Mouse (Mus musculus) myocyte (in vitro differentiated cells): ENCODE data around the gene Madd. TPM values are rescaled to one million over a fixed set of nuclear protein-coding genes. Genes with fewer than 3 reads are reported as not detected.
A peak's percentile ranks its signal among the peaks of the same experiment; 100 is the strongest.

Experiments
- H3K27me3 ChIP-seq: one replicate; pipeline ENCODE4 v1.6.1; 2011; ENCODE audit not compliant: control insufficient read depth, insufficient read depth, insufficient read length
- H3K36me3 ChIP-seq: one replicate; pipeline ENCODE4 v1.6.1; 2011; ENCODE audit not compliant: control insufficient read depth, insufficient read depth
- H3K4me2 ChIP-seq: one replicate; pipeline ENCODE4 v1.6.1; 2011; ENCODE audit warnings: low read depth, control low read depth
- H3K4me3 ChIP-seq: one replicate; pipeline ENCODE4 v1.5.1; 2011; ENCODE audit warnings: mild to moderate bottlenecking, control low read depth, moderate library complexity
- H3K79me2 ChIP-seq: one replicate; pipeline ENCODE4 v1.6.1; 2011; ENCODE audit not compliant: control insufficient read depth, insufficient read depth
- H3ac ChIP-seq: one replicate; pipeline ENCODE4 v1.6.1; 2011; ENCODE audit not compliant: control insufficient read depth, insufficient read length
- CEBPB ChIP-seq: IDR thresholded peaks from 2 replicates; pipeline ENCODE4 v1.6.1; 2011; ENCODE audit warnings: mild to moderate bottlenecking, moderate library complexity; ENCODE audit not compliant: poor library complexity, insufficient read depth, severe bottlenecking
- E2F4 ChIP-seq: IDR thresholded peaks from one replicate; pipeline ENCODE4 v1.6.1; 2011; ENCODE audit warnings: mild to moderate bottlenecking, control low read depth, moderate library complexity; ENCODE audit not compliant: insufficient read depth
- MAX ChIP-seq: IDR thresholded peaks from one replicate; pipeline ENCODE4 v1.6.1; 2011; ENCODE audit warnings: low read depth, mild to moderate bottlenecking, control low read depth
- MYOD1 ChIP-seq, 3 experiments: IDR thresholded peaks; one replicate each; pipeline ENCODE4 v1.6.1; 2011; ENCODE audit warnings: control low read depth in 2 of 3, low read depth in 2 of 3, mild to moderate bottlenecking in 2 of 3, moderate library complexity in 1 of 3; ENCODE audit not compliant: insufficient read length in 2 of 3, control insufficient read depth in 1 of 3
- MYOG ChIP-seq, 3 experiments: IDR thresholded peaks; one replicate each; pipeline ENCODE4 v1.6.1; 2011; ENCODE audit warnings: control low read depth in 2 of 3, low read depth in 2 of 3, mild to moderate bottlenecking in 2 of 3; ENCODE audit not compliant: insufficient read length in 2 of 3, control insufficient read depth in 1 of 3, insufficient read depth in 1 of 3
- POLR2A ChIP-seq: IDR thresholded peaks from one replicate; pipeline ENCODE4 v1.6.1; 2011; ENCODE audit warnings: low read depth, mild to moderate bottlenecking, control low read depth, moderate library complexity; ENCODE audit not compliant: insufficient read length
- POLR2AphosphoS2 ChIP-seq: IDR thresholded peaks from one replicate; pipeline ENCODE4 v1.6.1; 2011; ENCODE audit warnings: low read depth, control low read depth; ENCODE audit not compliant: insufficient read length
- REST ChIP-seq: IDR thresholded peaks from one replicate; pipeline ENCODE4 v1.6.1; 2011; ENCODE audit warnings: mild to moderate bottlenecking, control low read depth, moderate library complexity; ENCODE audit not compliant: insufficient read depth, insufficient read length
- SRF ChIP-seq: IDR thresholded peaks from one replicate; pipeline ENCODE4 v1.6.1; 2011; ENCODE audit warnings: low read depth; ENCODE audit not compliant: control insufficient read depth, insufficient read length
- TCF12 ChIP-seq: IDR thresholded peaks from one replicate; pipeline ENCODE4 v1.6.1; 2011; ENCODE audit warnings: mild to moderate bottlenecking, control low read depth; ENCODE audit not compliant: poor library complexity, insufficient read depth, severe bottlenecking
- TCF3 ChIP-seq: IDR thresholded peaks from one replicate; pipeline ENCODE4 v1.6.1; 2011; ENCODE audit warnings: low read depth, control low read depth; ENCODE audit not compliant: insufficient read length
- USF1 ChIP-seq: IDR thresholded peaks from one replicate; pipeline ENCODE4 v1.6.1; 2011; ENCODE audit warnings: low read depth, mild to moderate bottlenecking, control low read depth, moderate library complexity
- polyA plus RNA-seq: library from polyadenylated mRNA; unstranded; fragments of >200 nt; fragmentation: generic; extraction: Trizol; gene quantifications from one replicate; pipeline ENCODE4 v1.2.1, GENCODE M21; 2012; ENCODE audit warnings: missing spikeins

Madd gene
- polyA plus RNA-seq, 1 experiment: 10.2 TPM

- TF ChIP-seq USF1 (no peak), TCF3 (no peak), SRF (no peak), E2F4 (no peak), TCF12 (no peak), POLR2AphosphoS2 (no peak), REST (no peak)
Measured at GRCm38 (mm10) chr2:91176234-91176633, 7.4 kb downstream of the Madd start.

GRCm38 (mm10) chr2:91175490-91175889 lies 8.1 kb downstream of the Madd start:
- no peak overlapping the region for H3K4me3 ChIP-seq
- H3K36me3 ChIP-seq: no peaks in the 10 kb centered on the region
- no peak for TF ChIP-seq REST
- no peaks in the 10 kb centered on the region for H3K79me2 ChIP-seq
- H3K27me3 ChIP-seq: no peaks in the 10 kb centered on the region
- no peak overlapping the region for H3K4me2 ChIP-seq
- H3ac ChIP-seq: no peak overlapping the region

More at GRCm38 (mm10) chr2:91176234-91176633, 7.4 kb downstream of the Madd start:
- H3K79me2 ChIP-seq: no peaks in the 10 kb centered on the region
- no peak overlapping the region for H3ac ChIP-seq
- no peaks in the 10 kb centered on the region for H3K27me3 ChIP-seq
- no peak overlapping the region for H3K4me2 ChIP-seq
- H3K36me3 ChIP-seq: no peaks in the 10 kb centered on the region
- no peak overlapping the region for H3K4me3 ChIP-seq

- Histone ChIP-seq H3K36me3 (peaks cover 16% of the 10 kb centered on the region), H3K27me3 (no peaks in the 10 kb centered on the region), H3K4me2 (no peak overlapping the region), H3K79me2 (no peaks in the 10 kb centered on the region), H3K4me3 (no peak overlapping the region), H3ac (no peak overlapping the region)
- TF ChIP-seq MYOD1 (IDR thresholded peaks at IDR 0.05; ENCODE audit: control insufficient read depth in 1 of 3, insufficient read length in 2 of 3, low read depth in 2 of 3) (no peak), TCF12 (no peak), MYOG (IDR thresholded peaks at IDR 0.05; ENCODE audit: control insufficient read depth in 1 of 3, insufficient read depth in 1 of 3, insufficient read length in 2 of 3, low read depth in 2 of 3) (no peak), SRF (no peak), USF1 (no peak), MAX (no peak), E2F4 (no peak), CEBPB (no peak), POLR2A (no peak), TCF3 (no peak), POLR2AphosphoS2 (no peak), REST (no peak)
Measured at GRCm38 (mm10) chr2:91169587-91170322, 13.9 kb downstream of the Madd start.

GRCm38 (mm10) chr2:91167629-91168028 lies 16.0 kb downstream of the Madd start:
- TF ChIP-seq CEBPB (0 out of 2 replicates have a peak, but pooled peaks have one; percentile 34), TCF12 (no peak)
- H3ac ChIP-seq: no peak overlapping the region
- H3K36me3 ChIP-seq: peaks cover 22% of the 10 kb centered on the region
- H3K4me2 ChIP-seq: no peak overlapping the region
- H3K79me2 ChIP-seq: no peaks in the 10 kb centered on the region
- no peaks in the 10 kb centered on the region for H3K27me3 ChIP-seq
- no peak overlapping the region for H3K4me3 ChIP-seq

- Histone ChIP-seq H3K79me2 (no peaks in the 10 kb centered on the region), H3K4me2 (no peak overlapping the region), H3K4me3 (no peak overlapping the region), H3ac (no peak overlapping the region), H3K27me3 (no peaks in the 10 kb centered on the region), H3K36me3 (peaks cover 30% of the 10 kb centered on the region)
- TF ChIP-seq USF1 (no peak), MAX (no peak), MYOG (IDR thresholded peaks at IDR 0.05; ENCODE audit: control insufficient read depth in 1 of 3, insufficient read depth in 1 of 3, insufficient read length in 2 of 3, low read depth in 2 of 3) (no peak), CEBPB (no peak), TCF12 (no peak)
Measured at GRCm38 (mm10) chr2:91164991-91165390, 18.6 kb downstream of the Madd start.
